Mouse (Mus musculus): ENCODE data around the gene Gdf11.

DNA sequence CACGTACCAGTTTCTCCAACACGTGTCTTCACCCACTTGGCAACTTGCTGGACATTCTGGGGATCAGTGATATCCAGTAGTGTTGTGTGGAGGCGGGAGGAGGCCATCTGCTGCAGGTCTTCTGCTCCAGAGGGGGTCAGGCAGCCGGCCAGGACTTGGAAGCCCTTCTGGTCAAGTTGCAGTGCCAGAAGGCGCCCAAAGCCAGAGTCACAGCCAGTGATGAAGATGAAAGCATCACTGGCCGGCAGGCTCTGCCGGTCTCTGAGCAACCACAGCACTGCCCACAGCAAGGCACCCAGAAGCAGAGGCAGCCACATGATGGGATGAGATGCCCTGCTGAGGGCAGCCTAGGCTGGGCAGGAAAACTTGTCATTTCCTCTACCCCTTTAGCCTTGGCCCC lies 26.7 kb upstream of the Gdf11 start:
- TF ChIP-seq POLR2A (IDR thresholded peaks at IDR 0.05; ENCODE audit: insufficient read depth, low read length) (no peak), CTCF (IDR thresholded peaks at IDR 0.05; ENCODE audit: low read depth, low read length) (no peak)

Measured in ES-Bruce4 (cell line).